8 mouse cellular contexts compared by ENCODE assay signal in the genomic region with DNA sequence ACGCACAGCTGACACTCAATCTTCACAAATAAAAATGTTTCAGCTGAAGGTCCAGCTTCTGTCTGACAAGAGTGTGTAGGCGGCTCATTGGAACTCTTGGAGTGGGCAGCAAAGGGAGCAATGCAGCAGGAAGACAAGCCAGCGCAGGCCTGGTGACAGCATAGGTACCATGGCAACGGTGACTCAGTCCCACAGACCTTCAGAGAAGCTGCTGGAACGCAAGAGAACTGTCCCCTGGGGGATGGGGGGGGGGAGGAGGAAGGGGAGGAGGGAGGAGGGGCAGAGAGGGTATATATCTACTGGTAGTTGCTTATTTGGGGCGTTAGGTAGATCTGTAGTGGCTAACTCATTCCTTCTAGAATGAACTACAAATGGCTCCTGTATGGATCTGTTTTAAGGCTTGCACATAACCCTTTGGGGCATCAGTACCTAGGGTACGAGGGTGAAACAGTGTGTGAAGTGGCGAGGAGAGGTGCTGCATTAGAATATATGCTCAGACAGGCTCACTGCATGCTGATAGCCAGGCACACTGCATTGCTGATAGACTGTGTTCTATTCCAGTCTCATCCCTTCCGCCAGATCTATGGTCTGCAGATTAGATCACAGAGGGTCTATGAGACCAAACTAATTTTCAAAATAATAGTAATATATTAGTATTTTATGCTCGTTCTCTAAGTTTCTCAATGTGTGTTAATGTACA. TPM values are rescaled to one million over a fixed set of nuclear protein-coding genes. Genes with fewer than 3 reads are reported as not detected.
DNase-seq lines count a peak whose midpoint lies in the region; ATAC-seq and TF ChIP-seq lines count a peak whose summit lies in the region.
"Had no signal": no experiment of that assay in that cellular context is flagged by ENCODE, and none has a peak within 500 bp of the region (broad histone marks: within the 10 kb centered on the region; RNA-seq: fewer than 3 reads in every experiment).

No protein-coding gene starts in this region.

- no peaks in the 10 kb centered on the region for H3K27me3 ChIP-seq in MEL (ENCODE audit: control insufficient read depth in 1 of 2, insufficient read depth in 2 of 2, low read length in 2 of 2)
- no peaks in the 10 kb centered on the region for H3K27me3 ChIP-seq in heart, embryonic 10.5 days (ENCODE audit: insufficient read depth, poor library complexity, severe bottlenecking)
- no peaks in the 10 kb centered on the region for H3K27me3 ChIP-seq in midbrain, embryonic 12.5 days
- H3K27me3 ChIP-seq: embryonic facial prominence, embryonic 13.5 days had no signal

- no peak for TF ChIP-seq CTCF in MEL (IDR thresholded peaks at IDR 0.05 in 2 of 3, conservative IDR thresholded peaks at IDR 0.05 in 1 of 3; ENCODE audit: control insufficient read depth in 1 of 3, insufficient read depth in 1 of 3, low read depth in 2 of 3, low read length in 3 of 3, poor library complexity in 1 of 3, severe bottlenecking in 1 of 3)

- no peak for TF ChIP-seq POLR2A in MEL (IDR thresholded peaks at IDR 0.05; ENCODE audit: control insufficient read depth in 1 of 2, insufficient read depth in 1 of 2, low read depth in 1 of 2, low read length in 2 of 2, poor library complexity in 1 of 2)

- no peak for TF ChIP-seq RAD21 in MEL (IDR thresholded peaks at IDR 0.05; ENCODE audit: low read depth, low read length)

- peak; percentile 49; the same call in 1 of the 2 replicates for ATAC-seq in midbrain, embryonic 12.5 days (ENCODE audit: low FRiP score, low read depth)

- H3K4me1 ChIP-seq in MEL (ENCODE audit: control insufficient read depth in 1 of 2, insufficient read depth in 2 of 2, low read length in 2 of 2) = peaks cover 0 to 15% of the 10 kb centered on the region in 2 experiments; a peak in 2 of 4 replicates
- peaks cover 24% of the 10 kb centered on the region; the same call in 1 of the 2 replicates for H3K4me1 ChIP-seq in heart, embryonic 10.5 days
- H3K4me1 ChIP-seq in midbrain, embryonic 12.5 days = peaks cover 6% of the 10 kb centered on the region

- H3K4me3 ChIP-seq in MEL (ENCODE audit: control insufficient read depth in 1 of 2, insufficient read depth in 1 of 2, low read depth in 2 of 2, low read length in 2 of 2) = no peak overlapping the region
- no peak overlapping the region for H3K4me3 ChIP-seq in heart, embryonic 10.5 days
- no peak overlapping the region for H3K4me3 ChIP-seq in midbrain, embryonic 12.5 days
- H3K4me3 ChIP-seq: embryonic facial prominence, embryonic 13.5 days had no signal

- H3K79me2 ChIP-seq in MEL (ENCODE audit: control insufficient read depth, insufficient read depth, low read length, poor library complexity) = no peaks in the 10 kb centered on the region

- H3K9ac ChIP-seq in MEL (ENCODE audit: control insufficient read depth, low read depth, low read length, poor library complexity, severe bottlenecking) = no peak overlapping the region
- H3K9ac ChIP-seq in midbrain, embryonic 12.5 days (replicated peaks) = 0 out of 2 replicates have a peak overlapping the region, but pooled peaks have one; percentile 15
- H3K9ac ChIP-seq: embryonic facial prominence, embryonic 13.5 days had no signal

- no peak for TF ChIP-seq EP300 in MEL (IDR thresholded peaks at IDR 0.05; ENCODE audit: low read depth in 1 of 2, low read length in 2 of 2)

- 34% methylated on average over 10 of the region's 10 CpGs for WGBS in heart, embryonic 10.5 days
- WGBS in midbrain, embryonic 12.5 days = 46% methylated on average over 10 of the region's 10 CpGs

- no peaks in the 10 kb centered on the region for H3K9me3 ChIP-seq in MEL (replicated peaks; ENCODE audit: insufficient read depth, low read length)
- no peaks in the 10 kb centered on the region for H3K9me3 ChIP-seq in heart, embryonic 10.5 days
- no peaks in the 10 kb centered on the region for H3K9me3 ChIP-seq in midbrain, embryonic 12.5 days
- H3K9me3 ChIP-seq: embryonic facial prominence, embryonic 13.5 days had no signal

- no peak overlapping the region for H3K4me2 ChIP-seq in midbrain, embryonic 12.5 days (replicated peaks)
- H3K4me2 ChIP-seq: embryonic facial prominence, embryonic 13.5 days had no signal

- peaks cover 0 to 9% of the 10 kb centered on the region in 2 experiments; a peak in 2 of 4 replicates for H3K36me3 ChIP-seq in MEL (ENCODE audit: control insufficient read depth in 1 of 2, insufficient read depth in 2 of 2, low read length in 2 of 2)
- H3K36me3 ChIP-seq in heart, embryonic 10.5 days = peaks cover 10% of the 10 kb centered on the region
- H3K36me3 ChIP-seq in midbrain, embryonic 12.5 days = peaks cover 8% of the 10 kb centered on the region; the same call in 1 of the 2 replicates

- DNase-seq in B cell, adult 2 months = peak; percentile 24 to 38
- peak; percentile 44 for DNase-seq in MEL (ENCODE audit: low read depth, low spot score)
- peak; percentile 44 for DNase-seq in embryo, embryonic 10.5 days (ENCODE audit: low spot score)
- DNase-seq in heart, embryonic 10.5 days (ENCODE audit: low spot score) = peak; percentile 90
- DNase-seq in layer of hippocampus, postnatal 10 days (ENCODE audit: low spot score in 2 of 2) = peak; percentile 56 to 63
- no peak for DNase-seq in testis, postnatal 14 days (ENCODE audit: low spot score)

- H3K27ac ChIP-seq in MEL (ENCODE audit: control insufficient read depth, low read depth, low read length) = no peak overlapping the region
- H3K27ac ChIP-seq in heart, embryonic 10.5 days = peak overlapping the region; percentile 13; the same call in 1 of the 2 replicates
- 0 out of 2 replicates have a peak overlapping the region, but pooled peaks have one; percentile 17 for H3K27ac ChIP-seq in midbrain, embryonic 12.5 days (replicated peaks)
- H3K27ac ChIP-seq: embryonic facial prominence, embryonic 13.5 days had no signal

TF ChIP-seq in MEL, 35 proteins besides CTCF, POLR2A, EP300 and RAD21:
- TF ChIP-seq JUND (IDR thresholded peaks at IDR 0.05; ENCODE audit: low read depth, low read length) = no peak
- TF ChIP-seq GABPA (IDR thresholded peaks at IDR 0.05; ENCODE audit: low read depth, low read length) = no peak
- TF ChIP-seq MYB (IDR thresholded peaks at IDR 0.05; ENCODE audit: low read depth, low read length) = no peak
- TF ChIP-seq POLR2AphosphoS2 (IDR thresholded peaks at IDR 0.05; ENCODE audit: low read length) = no peak
- no peak for TF ChIP-seq MAX (IDR thresholded peaks at IDR 0.05; ENCODE audit: low read length)
- TF ChIP-seq TAL1 (IDR thresholded peaks at IDR 0.05; ENCODE audit: low read length) = no peak
- no peak for TF ChIP-seq NELFE (IDR thresholded peaks at IDR 0.05; ENCODE audit: low read depth, low read length)
- TF ChIP-seq RCOR1 (IDR thresholded peaks at IDR 0.05; ENCODE audit: low read depth, low read length) = no peak

RNA-seq across cellular contexts. Expression of a gene that starts 8.1 kb away (rescaled TPM):
- total RNA-seq in MEL (2012; rRNA removed) = 47.5 and 56.9 TPM in 2 replicates
- polyA plus RNA-seq in MEL (2012; ENCODE audit: insufficient read depth in 1 of 2, insufficient read length in 2 of 2, low read depth in 1 of 2, low replicate concordance in 2 of 2, missing spikeins in 1 of 2) = 100 to 1,000 TPM in 1 of 2 experiments, 10 to 100 TPM in 1; 46.4 to 352 TPM
- polyA plus RNA-seq in heart, embryonic 10.5 days (2016; fragmentation: Nextera tagmentation; extraction: Ambion mirVana) = 173 and 197 TPM in 2 replicates
- total RNA-seq in layer of hippocampus, postnatal 10 days (2021) = 100 to 1,000 TPM; 751 to 808 TPM
- 618 and 658 TPM in 2 replicates for polyA plus RNA-seq in midbrain, embryonic 12.5 days (2016; fragmentation: Nextera tagmentation; extraction: Ambion mirVana)

RNA-seq across cellular contexts. Expression of a gene that starts 9.3 kb away (rescaled TPM):
- 27.1 and 33.9 TPM in 2 replicates for total RNA-seq in MEL (2012; rRNA removed)
- 10 to 100 TPM in 1 of 2 experiments, not detected in 1; 47.3 TPM for polyA plus RNA-seq in MEL (2012; ENCODE audit: insufficient read depth in 1 of 2, insufficient read length in 2 of 2, low read depth in 1 of 2, low replicate concordance in 2 of 2, missing spikeins in 1 of 2)
- 95.2 and 102 TPM in 2 replicates for polyA plus RNA-seq in heart, embryonic 10.5 days (2016; fragmentation: Nextera tagmentation; extraction: Ambion mirVana)
- 10 to 100 TPM; 42.8 to 55.0 TPM for total RNA-seq in layer of hippocampus, postnatal 10 days (2021)
- polyA plus RNA-seq in midbrain, embryonic 12.5 days (2016; fragmentation: Nextera tagmentation; extraction: Ambion mirVana) = 116 and 124 TPM in 2 replicates

RNA-seq across cellular contexts. Expression of a gene that starts 34.1 kb away (rescaled TPM):
- 0.10 and 0.35 TPM in 2 replicates for total RNA-seq in MEL (2012; rRNA removed)
- under 1 TPM in 1 of 2 experiments, not detected in 1; 0.18 TPM for polyA plus RNA-seq in MEL (2012; ENCODE audit: insufficient read depth in 1 of 2, insufficient read length in 2 of 2, low read depth in 1 of 2, low replicate concordance in 2 of 2, missing spikeins in 1 of 2)
- polyA plus RNA-seq in heart, embryonic 10.5 days (2016; fragmentation: Nextera tagmentation; extraction: Ambion mirVana) = 4.3 and 8.1 TPM in 2 replicates
- total RNA-seq in layer of hippocampus, postnatal 10 days (2021) = under 1 TPM; 0.32 to 0.42 TPM
- polyA plus RNA-seq in midbrain, embryonic 12.5 days (2016; fragmentation: Nextera tagmentation; extraction: Ambion mirVana) = 3.4 and 3.9 TPM in 2 replicates

RNA-seq across cellular contexts. Expression of a gene that starts 49.0 kb away (rescaled TPM):
- 2.8 and 3.3 TPM in 2 replicates for total RNA-seq in MEL (2012; rRNA removed)
- polyA plus RNA-seq in MEL (2012; ENCODE audit: insufficient read depth in 1 of 2, insufficient read length in 2 of 2, low read depth in 1 of 2, low replicate concordance in 2 of 2, missing spikeins in 1 of 2) = 1 to 10 TPM in 1 of 2 experiments, not detected in 1; 6.4 TPM
- 10.8 and 11.0 TPM in 2 replicates for polyA plus RNA-seq in heart, embryonic 10.5 days (2016; fragmentation: Nextera tagmentation; extraction: Ambion mirVana)
- total RNA-seq in layer of hippocampus, postnatal 10 days (2021) = 10 to 100 TPM; 12.1 to 14.1 TPM
- polyA plus RNA-seq in midbrain, embryonic 12.5 days (2016; fragmentation: Nextera tagmentation; extraction: Ambion mirVana) = 12.6 and 13.3 TPM in 2 replicates
